Mouse (Mus musculus): ENCODE data around the gene Strbp.

- no peak for TF ChIP-seq CTCF (IDR thresholded peaks at IDR 0.05; ENCODE audit: extremely low read depth, insufficient read depth, insufficient read length, insufficient replicate concordance)
- no peak for TF ChIP-seq POLR2A (IDR thresholded peaks at IDR 0.05; ENCODE audit: low read depth, low read length)
Measured at GRCm38 (mm10) chr2:37716266-37716665, 12.6 kb upstream of the Strbp start.
